Mouse (Mus musculus) adrenal gland, adult 2 months (tissue): ENCODE measurements at regions not wholly inside any gene's neighbourhood (a gene's known extent, or its start where the extent isn't known, plus 50 kb on each side); places are given as distances from the start of the nearest gene placed in this dataset.

Experiments used
- DNase-seq: peaks from one replicate; pipeline ENCODE4 v3.0.0; 2021

GRCm38 (mm10) chr4:109610222-109610621, 56.8 kb downstream of the Cdkn2c start:
- DNase-seq = peak; percentile 10

GRCm38 (mm10) chr4:109609770-109610169, 57.2 kb downstream of the Cdkn2c start:
- peak; percentile 29 for DNase-seq

- DNase-seq = peak; percentile 13
These were observed 58.7 kb upstream of the 4930522H14Rik start for GRCm38 (mm10) chr4:109589760-109590312.

- DNase-seq = no peak
These were observed 52.2 kb upstream of the 4930522H14Rik start for GRCm38 (mm10) chr4:109583185-109583786.

GRCm38 (mm10) chr4:109582523-109582922, 51.4 kb upstream of the 4930522H14Rik start:
- no peak for DNase-seq
